Mouse (Mus musculus) erythroblast, embryonic 14.5 days (primary cell): ENCODE results near the gene Rlbp1.

Source experiments
- GATA1 ChIP-seq: IDR thresholded peaks from 2 replicates; pipeline ENCODE4 v1.6.1; 2012; ENCODE audit warnings: low read length, inconsistent platforms, mixed read lengths
- TAL1 ChIP-seq: IDR thresholded peaks from 3 replicates; pipeline ENCODE4 v1.6.1; 2012; ENCODE audit warnings: low read length, inconsistent platforms, mixed read lengths

- TF ChIP-seq TAL1 (no peak), GATA1 (no peak)
Observed at GRCm38 (mm10) chr7:79375594-79375993, 11.3 kb downstream of the Rlbp1 start.
